Mouse (Mus musculus) skeletal muscle tissue, adult 2 months (tissue): Measurements from ENCODE around the gene Rhobtb1.
A peak's percentile ranks its signal among the peaks of the same experiment; 100 is the strongest.

ENCODE experiments used
- DNase-seq: peaks from one replicate; pipeline ENCODE4 v3.0.0-alpha.2; 2012; ENCODE audit warnings: low read depth, low spot score

The Rhobtb1 gene

GRCm38 (mm10) chr10:69245906-69246668 lies 94.9 kb downstream of the Rhobtb1 start:
- DNase-seq: no peak

- DNase-seq: no peak
Measured at GRCm38 (mm10) chr10:69246762-69247161, 95.5 kb downstream of the Rhobtb1 start.

- DNase-seq: no peak
Measured at GRCm38 (mm10) chr10:69247311-69248033, 96.2 kb downstream of the Rhobtb1 start.

- no peak for DNase-seq
Measured at GRCm38 (mm10) chr10:69248261-69249160, 97.3 kb downstream of the Rhobtb1 start.

GRCm38 (mm10) chr10:69251254-69251653 lies 100.0 kb downstream of the Rhobtb1 start:
- DNase-seq: no peak

GRCm38 (mm10) chr10:69252112-69253074 lies 101.2 kb downstream of the Rhobtb1 start:
- no peak for DNase-seq

DNA sequence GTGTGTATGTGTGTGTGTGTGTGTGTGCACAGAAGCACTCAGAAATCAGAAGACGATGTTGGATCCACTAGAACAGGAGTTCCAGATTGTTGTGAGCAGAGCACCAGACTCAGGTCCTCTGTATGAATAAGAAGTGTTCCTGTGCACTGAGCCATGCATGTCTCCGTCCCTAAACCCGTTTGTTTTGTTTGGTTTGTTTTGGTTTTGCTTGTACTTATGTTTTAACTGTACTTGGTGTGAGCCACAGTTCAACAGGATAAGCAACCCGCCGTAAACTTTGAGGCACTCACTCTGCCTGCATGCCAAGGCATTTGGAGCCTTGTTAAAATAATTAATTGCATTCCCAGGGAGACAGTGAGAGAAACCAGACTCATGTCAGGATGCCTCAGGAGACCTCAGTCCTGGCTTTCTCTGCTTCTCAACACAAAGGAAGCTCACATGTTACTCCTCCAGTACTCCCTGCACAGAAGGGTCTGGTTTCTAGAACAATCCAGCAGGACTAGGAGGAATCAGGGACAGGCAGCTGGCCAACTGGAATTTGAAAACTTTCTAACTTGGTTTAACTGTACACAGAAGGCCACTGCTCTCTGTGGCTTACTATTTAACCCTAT lies 101.9 kb downstream of the Rhobtb1 start:
- peak; percentile 29 for DNase-seq

DNA sequence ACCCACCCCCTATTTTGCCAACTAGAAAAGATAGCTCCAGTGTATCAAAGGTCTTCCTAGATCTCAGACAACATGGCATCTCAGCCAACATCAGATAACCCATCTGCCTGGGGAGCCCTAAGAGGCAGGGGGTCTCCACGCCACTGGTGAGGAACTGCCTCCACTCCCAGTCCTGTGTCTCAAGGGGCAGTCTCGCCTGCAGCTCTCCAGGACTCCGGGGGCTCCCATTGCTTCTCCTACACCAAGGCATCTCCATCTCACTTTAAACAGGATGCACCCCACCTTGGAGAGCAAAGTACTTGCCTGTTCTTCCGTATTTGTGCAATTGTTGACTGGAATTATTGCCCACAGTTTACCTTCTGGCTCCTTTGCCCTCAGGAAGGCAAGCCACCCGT lies 102.4 kb downstream of the Rhobtb1 start:
- DNase-seq: no peak

DNA sequence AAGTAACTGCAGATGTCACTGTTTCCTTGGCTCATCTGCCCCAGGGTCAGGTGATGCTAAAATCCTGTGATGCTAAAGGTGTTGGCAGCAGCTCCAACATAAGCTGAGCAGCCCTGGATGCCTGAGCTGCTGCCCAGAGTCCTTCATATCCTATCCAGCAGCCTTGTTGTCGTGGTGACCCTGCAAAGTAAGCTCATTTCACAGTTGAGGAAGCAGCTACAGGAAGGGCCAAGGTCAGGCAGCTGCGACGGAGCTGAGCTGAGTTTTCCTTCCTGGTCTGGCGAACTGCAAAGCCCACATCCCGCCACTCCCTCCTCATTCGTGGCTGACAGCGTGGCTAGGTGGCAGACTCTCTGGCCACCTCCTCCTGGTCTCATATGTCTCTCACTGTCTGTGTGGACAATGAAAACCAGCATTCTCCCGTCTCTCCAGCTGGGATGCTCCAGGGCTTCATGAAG lies 103.2 kb downstream of the Rhobtb1 start:
- peak; percentile 71 for DNase-seq

GRCm38 (mm10) chr10:69255594-69255993 lies 104.4 kb downstream of the Rhobtb1 start:
- no peak for DNase-seq

DNA sequence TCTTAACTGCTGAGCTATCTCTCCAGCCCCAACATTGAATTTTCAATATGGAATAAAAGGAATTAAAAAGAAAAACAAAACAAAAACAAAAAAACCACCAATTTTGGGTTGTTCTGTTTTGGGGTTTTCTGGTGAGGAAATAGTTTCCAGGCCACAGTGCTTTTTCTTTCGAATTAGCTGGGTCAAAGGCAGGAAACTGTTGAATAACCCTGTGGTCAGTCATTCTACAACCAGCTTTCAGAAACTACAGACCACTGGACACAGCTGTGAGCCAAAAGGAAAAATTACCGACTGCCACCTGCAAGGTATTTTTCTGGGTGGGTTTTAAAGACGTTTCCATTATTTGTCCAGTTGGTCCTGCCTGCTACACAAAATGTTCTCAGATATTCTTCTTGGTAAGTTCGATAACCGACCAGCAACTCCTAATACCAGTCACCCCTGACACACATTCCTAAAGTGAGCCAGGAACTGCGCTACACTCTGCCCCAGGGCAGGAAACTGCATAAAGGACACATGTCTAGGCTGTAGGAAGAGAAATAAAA lies 106.4 kb downstream of the Rhobtb1 start:
- no peak for DNase-seq

- peak; percentile 50 for DNase-seq
Measured at GRCm38 (mm10) chr10:69258588-69258987, 107.4 kb downstream of the Rhobtb1 start.

GRCm38 (mm10) chr10:69259161-69259560 lies 107.9 kb downstream of the Rhobtb1 start:
- no peak for DNase-seq

GRCm38 (mm10) chr10:69259929-69260328 lies 108.7 kb downstream of the Rhobtb1 start:
- no peak for DNase-seq

DNA sequence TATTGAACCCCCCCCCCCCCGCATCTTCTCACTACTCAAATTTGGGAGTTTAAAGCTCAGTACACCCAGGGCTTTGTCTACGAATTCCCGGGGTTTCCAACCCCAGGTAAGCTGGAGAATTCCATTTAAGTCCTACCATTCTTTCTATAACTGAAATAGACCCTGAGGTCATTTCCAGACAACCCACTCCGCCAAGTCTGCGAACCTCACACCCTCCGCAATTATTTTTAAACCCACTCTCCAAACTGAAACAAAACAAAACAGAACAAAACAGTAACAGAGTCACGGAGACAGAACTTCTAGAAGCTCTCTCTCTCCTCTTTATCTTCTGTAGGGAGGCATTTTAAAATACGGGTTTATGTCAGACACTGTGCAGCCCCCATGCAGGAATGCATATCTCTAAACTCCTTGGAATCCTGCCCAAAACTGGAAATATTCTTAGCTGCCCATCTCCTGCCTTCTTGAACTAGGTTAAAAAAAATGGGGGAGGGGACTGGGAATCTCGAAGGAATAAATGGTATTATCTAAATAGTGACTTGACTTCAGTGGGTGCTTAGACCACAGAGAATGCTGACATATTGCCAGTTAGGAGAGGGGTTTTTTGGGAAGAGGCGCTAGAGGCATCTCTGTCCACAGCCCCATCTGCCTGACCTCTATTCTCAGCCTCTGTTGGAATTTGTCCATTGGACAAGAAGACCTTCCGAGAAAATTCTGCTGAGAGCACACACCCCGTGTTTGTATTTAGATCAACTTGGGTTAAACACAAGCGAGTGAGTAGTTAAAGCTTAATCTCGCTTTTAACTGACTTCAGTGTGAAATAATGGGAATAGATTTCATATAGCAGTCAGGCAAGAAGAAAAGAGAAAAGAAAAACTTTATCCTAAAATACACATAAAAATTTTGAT lies 111.9 kb downstream of the Rhobtb1 start:
- DNase-seq: no peak

GRCm38 (mm10) chr10:69263906-69264305 lies 112.7 kb downstream of the Rhobtb1 start:
- DNase-seq: no peak

DNA sequence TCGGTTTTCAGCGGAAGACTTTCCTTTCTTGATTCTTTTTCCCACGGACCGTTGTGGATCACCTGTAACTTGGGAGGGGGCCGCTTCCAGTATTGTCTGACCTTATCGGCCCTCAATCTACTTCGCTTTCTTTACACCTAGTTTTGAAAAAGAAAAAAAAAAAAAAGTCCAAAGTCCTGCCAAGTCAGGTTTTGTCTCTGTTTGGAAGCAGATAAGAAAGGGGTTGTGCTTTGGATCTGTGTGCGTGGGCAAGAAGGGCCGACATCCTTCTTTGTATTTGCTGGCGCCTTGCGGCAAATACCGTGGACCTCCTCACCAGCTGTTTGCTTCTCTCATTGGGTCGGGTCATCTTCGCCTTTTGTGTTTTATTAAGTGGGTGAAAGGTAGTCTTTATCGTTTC lies 114.2 kb downstream of the Rhobtb1 start:
- no peak for DNase-seq

DNA sequence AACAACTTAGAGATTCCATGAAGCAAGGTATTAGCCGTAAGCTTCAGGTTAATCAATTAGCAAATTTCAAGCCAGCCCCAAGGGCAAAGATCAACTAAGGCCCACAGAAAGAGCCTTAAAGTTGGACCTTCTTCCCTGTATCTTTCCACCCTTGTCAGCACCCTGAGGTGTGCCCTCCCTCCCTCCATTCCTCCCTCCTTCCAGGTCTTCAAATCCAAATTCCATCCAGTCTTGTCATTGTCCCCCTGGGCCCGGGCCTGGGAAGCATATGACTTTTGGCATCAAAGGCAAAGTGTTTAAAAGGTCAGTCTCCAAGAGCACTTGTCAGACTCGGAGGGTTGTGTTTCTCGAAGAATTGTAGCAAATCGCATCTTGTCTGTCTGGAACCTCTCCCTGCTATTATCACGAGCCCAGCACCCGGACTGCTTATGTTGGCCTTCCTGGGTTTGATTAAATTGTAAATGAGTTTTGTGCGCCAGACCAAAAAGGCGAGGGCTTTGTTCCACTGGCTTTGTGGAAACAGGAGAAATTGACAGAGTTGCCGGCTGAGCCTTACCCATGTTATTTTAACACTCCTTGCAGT lies 116.9 kb downstream of the Rhobtb1 start:
- no peak for DNase-seq

DNA sequence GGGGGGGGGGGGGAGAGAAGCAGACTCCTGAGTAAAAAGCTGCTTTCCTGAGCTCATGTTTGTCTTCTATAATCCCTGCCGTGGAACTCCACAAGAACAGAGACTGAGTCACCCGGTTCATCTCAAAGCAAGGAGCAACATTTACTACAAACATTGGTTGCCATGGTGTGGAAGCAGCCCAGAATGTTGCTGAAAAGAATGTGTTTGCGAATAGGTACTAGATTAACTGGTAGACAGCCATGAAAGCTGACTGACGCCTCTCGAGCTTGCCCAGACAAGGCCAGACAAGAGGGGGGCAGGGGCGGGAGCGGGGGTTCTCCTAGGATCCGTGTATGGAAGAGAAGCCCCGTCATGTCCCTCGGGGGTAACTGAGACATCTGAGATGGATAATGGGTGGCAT lies 120.2 kb downstream of the Rhobtb1 start:
- DNase-seq: no peak
